Mouse (Mus musculus): ENCODE measurements around the gene Sytl2. TPM values are rescaled to one million over a fixed set of nuclear protein-coding genes. Genes with fewer than 3 reads are reported as not detected.

Sytl2 gene
- total and polyA plus RNA-seq, 3 experiments: not detected

GRCm38 (mm10) chr7:90427006-90427405, 125.0 kb downstream of the Sytl2 start:
- no peak overlapping the region for H3K9ac ChIP-seq (ENCODE audit: control insufficient read depth, low read depth, low read length, poor library complexity, severe bottlenecking)
- no peak overlapping the region for H3K4me3 ChIP-seq (ENCODE audit: control insufficient read depth in 1 of 2, insufficient read depth in 1 of 2, low read depth in 2 of 2, low read length in 2 of 2)
- H3K36me3 ChIP-seq (ENCODE audit: control insufficient read depth in 1 of 2, insufficient read depth in 2 of 2, low read length in 2 of 2): no peaks in the 10 kb centered on the region
- no peak for DNase-seq (ENCODE audit: low read depth, low spot score)
- H3K4me1 ChIP-seq (ENCODE audit: control insufficient read depth in 1 of 2, insufficient read depth in 2 of 2, low read length in 2 of 2): no peaks in the 10 kb centered on the region
- no peaks in the 10 kb centered on the region for H3K9me3 ChIP-seq (replicated peaks; ENCODE audit: insufficient read depth, low read length)
- H3K79me2 ChIP-seq (ENCODE audit: control insufficient read depth, insufficient read depth, low read length, poor library complexity): no peaks in the 10 kb centered on the region
- peaks cover 4 to 6% of the 10 kb centered on the region in 2 experiments; a peak in 2 of 4 replicates for H3K27me3 ChIP-seq (ENCODE audit: control insufficient read depth in 1 of 2, insufficient read depth in 2 of 2, low read length in 2 of 2)
- no peak overlapping the region for H3K27ac ChIP-seq (ENCODE audit: control insufficient read depth, low read depth, low read length)
- TF ChIP-seq MEF2A (IDR thresholded peaks at IDR 0.05; ENCODE audit: extremely low read depth, insufficient replicate concordance, low read depth, low read length, poor library complexity, severe bottlenecking): no peak
- TF ChIP-seq NELFE (IDR thresholded peaks at IDR 0.05; ENCODE audit: low read depth, low read length): no peak

GRCm38 (mm10) chr7:90432221-90432620, 130.2 kb downstream of the Sytl2 start:
- no peaks in the 10 kb centered on the region for H3K36me3 ChIP-seq (ENCODE audit: control insufficient read depth in 1 of 2, insufficient read depth in 2 of 2, low read length in 2 of 2)
- H3K4me1 ChIP-seq (ENCODE audit: control insufficient read depth in 1 of 2, insufficient read depth in 2 of 2, low read length in 2 of 2): no peaks in the 10 kb centered on the region
- H3K27ac ChIP-seq (ENCODE audit: control insufficient read depth, low read depth, low read length): no peak overlapping the region
- no peak overlapping the region for H3K9ac ChIP-seq (ENCODE audit: control insufficient read depth, low read depth, low read length, poor library complexity, severe bottlenecking)
- no peak overlapping the region for H3K4me3 ChIP-seq (ENCODE audit: control insufficient read depth in 1 of 2, insufficient read depth in 1 of 2, low read depth in 2 of 2, low read length in 2 of 2)
- no peak for DNase-seq (ENCODE audit: low read depth, low spot score)
- peaks cover 6 to 21% of the 10 kb centered on the region in 2 experiments; a peak in 3 of 4 replicates for H3K27me3 ChIP-seq (ENCODE audit: control insufficient read depth in 1 of 2, insufficient read depth in 2 of 2, low read length in 2 of 2)
- no peaks in the 10 kb centered on the region for H3K79me2 ChIP-seq (ENCODE audit: control insufficient read depth, insufficient read depth, low read length, poor library complexity)
- TF ChIP-seq GABPA (IDR thresholded peaks at IDR 0.05; ENCODE audit: low read depth, low read length) (no peak), NRF1 (IDR thresholded peaks at IDR 0.05; ENCODE audit: insufficient read depth, low read depth, low read length, poor library complexity, severe bottlenecking) (no peak), ZNF384 (IDR thresholded peaks at IDR 0.05; ENCODE audit: low read depth, low read length) (no peak), ZKSCAN1 (IDR thresholded peaks at IDR 0.05; ENCODE audit: low read depth, low read length) (no peak), SIN3A (IDR thresholded peaks at IDR 0.05; ENCODE audit: low read length) (no peak), MEF2A (IDR thresholded peaks at IDR 0.05; ENCODE audit: extremely low read depth, insufficient replicate concordance, low read depth, low read length, poor library complexity, severe bottlenecking) (no peak)
- no peaks in the 10 kb centered on the region for H3K9me3 ChIP-seq (replicated peaks; ENCODE audit: insufficient read depth, low read length)

GRCm38 (mm10) chr7:90440044-90440443, 138.0 kb downstream of the Sytl2 start:
- Histone ChIP-seq H3K79me2 (ENCODE audit: control insufficient read depth, insufficient read depth, low read length, poor library complexity) (peaks cover 21% of the 10 kb centered on the region), H3K4me1 (ENCODE audit: control insufficient read depth in 1 of 2, insufficient read depth in 2 of 2, low read length in 2 of 2) (peaks cover 0 to 4% of the 10 kb centered on the region in 2 experiments; a peak in 2 of 4 replicates), H3K9ac (ENCODE audit: control insufficient read depth, low read depth, low read length, poor library complexity, severe bottlenecking) (no peak overlapping the region), H3K27me3 (ENCODE audit: control insufficient read depth in 1 of 2, insufficient read depth in 2 of 2, low read length in 2 of 2) (no peaks in the 10 kb centered on the region), H3K36me3 (ENCODE audit: control insufficient read depth in 1 of 2, insufficient read depth in 2 of 2, low read length in 2 of 2) (peaks cover 0 to 6% of the 10 kb centered on the region in 2 experiments; a peak in 3 of 4 replicates), H3K27ac (ENCODE audit: control insufficient read depth, low read depth, low read length) (peak overlapping the region; percentile 26; the same call in 1 of the 2 replicates), H3K9me3 (replicated peaks; ENCODE audit: insufficient read depth, low read length) (no peaks in the 10 kb centered on the region), H3K4me3 (ENCODE audit: control insufficient read depth in 1 of 2, insufficient read depth in 1 of 2, low read depth in 2 of 2, low read length in 2 of 2) (no peak overlapping the region)
- DNase-seq (ENCODE audit: low read depth, low spot score): peak; percentile 45
- TF ChIP-seq RCOR1 (IDR thresholded peaks at IDR 0.05; ENCODE audit: low read depth, low read length) (no peak), E2F4 (IDR thresholded peaks at IDR 0.05; ENCODE audit: borderline replicate concordance, low read depth, low read length) (no peak), TAL1 (IDR thresholded peaks at IDR 0.05; ENCODE audit: low read length) (peak; percentile 39; the same call in 1 of the 2 replicates), GATA1 (IDR thresholded peaks at IDR 0.05; ENCODE audit: low read depth, low read length) (peak; percentile 47), EP300 (IDR thresholded peaks at IDR 0.05; ENCODE audit: low read depth in 1 of 2, low read length in 2 of 2) (peak; percentile 40 to 54; a peak in 1 of 4 replicates), ELF1 (IDR thresholded peaks at IDR 0.05; ENCODE audit: low read depth, low read length) (no peak), SMC3 (IDR thresholded peaks at IDR 0.05; ENCODE audit: low read depth, low read length) (no peak)
